Mouse (Mus musculus): ENCODE results near the gene Kdelc2.

DNA sequence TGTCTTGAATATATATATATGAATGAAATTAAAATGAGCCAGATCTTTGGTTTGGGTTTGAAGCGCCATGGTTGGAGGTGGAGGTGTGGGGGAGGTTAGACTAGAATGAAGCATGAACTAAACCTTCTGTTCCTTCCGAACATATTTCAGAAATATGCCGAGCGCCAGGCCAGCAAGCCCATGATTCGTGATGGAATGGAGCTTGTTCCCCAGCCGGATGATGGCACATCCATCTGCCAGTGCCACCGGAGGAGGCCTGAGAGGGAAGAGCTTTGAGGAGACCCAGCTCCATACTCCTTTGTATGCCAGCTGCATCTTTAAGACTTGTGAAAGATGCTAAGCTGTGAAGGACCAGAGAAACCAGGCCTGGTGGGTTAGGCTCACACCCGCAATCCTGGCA, 15.7 kb downstream of the Kdelc2 start:
- TF ChIP-seq CTCF (IDR thresholded peaks at IDR 0.05; ENCODE audit: control insufficient read depth, insufficient read depth, insufficient replicate concordance, low read depth, low read length) (no peak), POLR2A (IDR thresholded peaks at IDR 0.05; ENCODE audit: control insufficient read depth, low read depth, low read length) (no peak)
